Mouse (Mus musculus) kidney, adult 2 months (tissue): ENCODE measurements around the gene Slc25a14. TPM values are rescaled to one million over a fixed set of nuclear protein-coding genes. Genes with fewer than 3 reads are reported as not detected.

Source experiments
- DNase-seq: peaks from one replicate; pipeline ENCODE4 v3.0.0; 2021
- H3K27ac ChIP-seq: fragments of 200-500 bp; 2 replicates; pipeline ENCODE4 v1.5.1; 2012; ENCODE audit warnings: low read depth, low read length, control low read depth, inconsistent platforms; ENCODE audit not compliant: insufficient read depth
- H3K27me3 ChIP-seq: fragments of 200-500 bp; replicated peaks from 2 replicates; pipeline ENCODE4 v1.6.1; 2012; ENCODE audit warnings: mild to moderate bottlenecking, moderate library complexity, low read length, inconsistent platforms; ENCODE audit not compliant: control insufficient read depth, insufficient read depth
- H3K36me3 ChIP-seq: fragments of 200-500 bp; 2 replicates; pipeline ENCODE4 v1.6.1; 2012; ENCODE audit warnings: mild to moderate bottlenecking, moderate library complexity, low read length, inconsistent platforms; ENCODE audit not compliant: control insufficient read depth, insufficient read depth
- H3K4me1 ChIP-seq: fragments of 200-500 bp; 2 replicates; pipeline ENCODE4 v1.6.1; 2011; ENCODE audit warnings: low read length; ENCODE audit not compliant: control insufficient read depth, insufficient read depth
- H3K4me3 ChIP-seq: fragments of 200-500 bp; 2 replicates; pipeline ENCODE4 v1.5.1; 2011; ENCODE audit warnings: mild to moderate bottlenecking, low read depth, low read length, control low read depth; ENCODE audit not compliant: insufficient read depth
- CTCF ChIP-seq: fragments of 200-500 bp; conservative IDR thresholded peaks from 2 replicates; pipeline ENCODE4 v1.5.1; 2011; ENCODE audit warnings: low read depth, mild to moderate bottlenecking, control low read depth, low read length, moderate library complexity, mixed read lengths; ENCODE audit not compliant: insufficient read depth, insufficient read length
- POLR2A ChIP-seq: fragments of 200-500 bp; IDR thresholded peaks from one replicate; pipeline ENCODE4 v1.6.1; 2011; ENCODE audit warnings: low read depth, low read length, control low read depth
- WGBS: fragments of 180-500 bp; shearing (Covaris S2); methylation state at CpG from one replicate; pipeline ENCODE4 v1.1.7; 2018; 5-methylcytosine and 5-hydroxymethylcytosine counted together
- polyA plus RNA-seq: library from polyadenylated mRNA; depleted of rRNA; stranded (reverse); fragments of >200 nt; gene quantifications from 2 replicates; pipeline ENCODE4 v1.2.3, GENCODE M21; 2012; rRNA removed

The Slc25a14 gene
- polyA plus RNA-seq, 1 experiment, result 5.0 TPM

DNA sequence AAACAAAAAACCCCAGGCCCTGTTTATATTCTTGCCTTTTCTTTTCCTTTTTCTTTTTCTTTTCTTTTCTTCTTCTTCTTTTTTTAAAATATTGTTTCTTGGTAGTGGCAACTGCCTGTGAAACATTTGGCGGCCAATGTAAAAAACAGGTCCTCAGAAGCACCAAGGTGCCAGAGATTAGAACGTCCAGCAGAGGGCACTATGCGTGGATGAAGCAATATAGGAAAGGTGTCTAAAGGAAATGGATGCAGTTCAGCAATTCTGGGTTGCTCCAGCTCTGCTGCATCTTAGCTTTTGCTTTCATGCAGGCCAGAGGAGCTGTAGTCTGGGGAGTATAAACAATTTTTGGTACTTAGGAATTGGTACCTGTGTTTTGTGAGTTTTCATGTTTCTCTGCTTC is 60.2 kb downstream of the Slc25a14 start:
- WGBS, result 12% methylated on average over 3 of the region's 3 CpGs
- peak; percentile 41 for DNase-seq
- Histone ChIP-seq H3K27me3 (no peaks in the 10 kb centered on the region), H3K36me3 (no peaks in the 10 kb centered on the region), H3K4me1 (no peaks in the 10 kb centered on the region), H3K27ac (no peak overlapping the region), H3K4me3 (no peak overlapping the region)
- TF ChIP-seq CTCF, result peak; percentile 52
- TF ChIP-seq POLR2A, result no peak

DNA sequence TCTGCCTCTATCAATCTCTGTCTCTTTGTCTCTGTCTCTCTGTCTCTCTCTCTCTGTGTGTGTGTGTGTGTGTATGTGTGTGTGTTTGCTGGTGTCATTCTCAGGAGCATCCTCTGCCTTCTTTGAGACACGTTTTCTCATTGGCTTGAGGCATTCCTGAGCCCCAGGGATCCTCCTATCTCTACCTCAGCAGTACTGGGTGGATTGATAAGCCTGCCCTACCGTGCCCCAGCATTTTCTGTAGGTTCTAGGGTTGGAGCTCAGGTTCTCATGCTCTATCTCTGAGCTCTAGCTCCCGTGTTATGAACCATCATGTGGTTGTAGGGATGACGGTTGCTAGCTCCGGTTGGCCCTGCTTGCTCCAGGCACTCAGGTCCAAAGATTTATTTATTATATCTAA is 60.6 kb downstream of the Slc25a14 start:
- WGBS, result 80% methylated on average over 5 of the region's 5 CpGs

DNA sequence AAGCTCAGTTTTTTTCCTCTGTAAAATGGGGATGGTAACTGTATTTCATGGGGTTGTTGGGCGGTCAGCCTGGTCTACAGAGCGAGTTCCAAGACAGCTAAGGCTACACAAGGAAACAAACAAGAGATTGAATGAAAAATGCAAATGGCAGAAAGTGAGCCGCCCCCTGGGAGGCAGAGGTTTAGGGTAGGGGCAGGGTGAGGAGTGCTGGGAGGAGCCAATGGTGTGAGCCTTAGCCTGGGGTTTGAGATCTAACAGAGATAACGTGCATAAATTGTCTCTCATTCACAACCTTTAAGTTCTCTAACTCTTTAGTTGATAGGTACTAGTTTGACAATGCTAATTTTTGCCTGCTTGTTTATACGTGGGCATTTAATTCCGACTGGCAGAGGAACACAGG is 71.2 kb downstream of the Slc25a14 start:
- WGBS, result 7% methylated on average over 6 of the region's 6 CpGs

More for the DNA sequence above, 60.6 kb downstream of the Slc25a14 start:
- H3K27me3 ChIP-seq, result no peaks in the 10 kb centered on the region
- H3K36me3 ChIP-seq, result no peaks in the 10 kb centered on the region
- no peaks in the 10 kb centered on the region for H3K4me1 ChIP-seq
- TF ChIP-seq POLR2A (no peak), CTCF (no peak)
- no peak overlapping the region for H3K4me3 ChIP-seq
- no peak for DNase-seq
- H3K27ac ChIP-seq, result no peak overlapping the region

DNA sequence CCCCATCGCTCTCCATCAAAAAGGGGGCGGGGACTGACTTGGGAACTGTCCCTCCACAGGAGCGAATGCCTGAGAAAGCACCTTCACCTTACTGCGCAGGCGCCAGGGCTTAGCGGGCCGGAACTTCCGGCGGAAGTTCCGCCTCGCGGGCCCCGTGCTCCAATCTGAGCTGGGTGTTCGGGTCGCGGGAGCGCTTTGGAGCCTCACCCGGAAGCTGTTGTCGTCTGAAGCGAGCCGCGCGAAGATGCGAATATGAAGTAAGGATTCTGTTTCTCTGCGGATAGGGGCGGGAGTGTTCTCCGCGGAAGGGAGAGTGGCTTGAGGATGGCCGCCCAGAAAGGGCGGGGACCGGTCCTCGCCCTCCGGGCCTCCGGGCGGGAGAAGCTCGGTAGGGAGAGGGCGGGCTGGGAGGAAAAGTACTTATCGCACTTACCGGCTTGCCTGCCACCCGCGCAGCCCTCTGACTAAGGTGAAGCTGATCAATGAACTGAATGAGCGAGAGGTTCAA is 71.7 kb downstream of the Slc25a14 start, which contains the start of gene Rbmx2:
Gene Rbmx2 (plus strand): TSS at position 141 of the 508 bp plus-strand sequence.
- Histone ChIP-seq H3K4me1 (no peaks in the 10 kb centered on the region), H3K4me3 (peak within 1 kb of the TSS; percentile 86), H3K36me3 (no peaks in the 10 kb centered on the region), H3K27me3 (no peaks in the 10 kb centered on the region), H3K27ac (no peak within 1 kb of the TSS)
- no peak for TF ChIP-seq CTCF
- TF ChIP-seq POLR2A, result no peak
- peak; percentile 94 for DNase-seq
- WGBS, result 0% methylated on average over 42 of the region's 42 CpGs

More for the DNA sequence above, 71.2 kb downstream of the Slc25a14 start:
- Histone ChIP-seq H3K27ac (no peak overlapping the region), H3K27me3 (no peaks in the 10 kb centered on the region), H3K36me3 (no peaks in the 10 kb centered on the region), H3K4me1 (no peaks in the 10 kb centered on the region), H3K4me3 (peak overlapping the region; percentile 44)
- no peak for TF ChIP-seq CTCF
- no peak for DNase-seq

DNA sequence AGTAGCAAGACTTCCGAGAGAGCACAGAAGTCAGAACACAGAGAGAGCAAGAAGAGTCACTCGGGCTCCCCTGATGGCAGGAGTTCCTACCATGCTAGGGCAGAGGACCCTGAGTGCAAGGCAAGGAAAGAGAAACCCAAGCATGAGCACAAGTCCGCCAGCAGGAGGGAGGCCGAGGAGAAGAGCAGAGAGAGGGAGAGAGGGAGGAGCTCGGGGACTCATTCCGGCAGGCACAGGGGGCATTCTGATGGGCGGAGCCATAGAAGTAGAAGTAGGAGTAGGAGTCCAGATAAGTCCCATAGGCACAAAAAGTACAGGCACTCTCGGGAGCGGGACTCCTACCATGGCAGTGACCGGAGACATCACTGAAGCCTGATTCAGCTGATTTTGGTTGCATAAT is 86.5 kb downstream of the Slc25a14 start:
- no peak for TF ChIP-seq CTCF
- no peak for TF ChIP-seq POLR2A
- Histone ChIP-seq H3K4me3 (no peak overlapping the region), H3K27ac (no peak overlapping the region), H3K4me1 (no peaks in the 10 kb centered on the region), H3K36me3 (no peaks in the 10 kb centered on the region), H3K27me3 (no peaks in the 10 kb centered on the region)
- WGBS, result 86% methylated on average over 10 of the region's 10 CpGs
- DNase-seq, result no peak

Other genes with a start within 250 kb of the Slc25a14 start
- 3.6 and 5.3 TPM in 2 replicates for gene Elf4, start 160.3 kb upstream of the Slc25a14 start, polyA plus RNA-seq
- 49.5 and 69.9 TPM in 2 replicates for gene Aifm1, start 109.8 kb upstream of the Slc25a14 start, polyA plus RNA-seq
- gene Rab33a, start 104.1 kb upstream of the Slc25a14 start, polyA plus RNA-seq, result 0.19 and 0.43 TPM in 2 replicates
- gene Zfp280c, start 28.9 kb upstream of the Slc25a14 start, polyA plus RNA-seq, result 2.0 and 2.5 TPM in 2 replicates
- gene Gpr119, start 51.1 kb downstream of the Slc25a14 start, polyA plus RNA-seq, result not detected in 2 replicates
- gene Rbmx2, start 71.6 kb downstream of the Slc25a14 start, polyA plus RNA-seq, result 0.95 and 1.3 TPM in 2 replicates